Mouse (Mus musculus): Measurements from ENCODE around the gene Six5.
A peak's percentile ranks its signal among the peaks of the same experiment; 100 is the strongest.
"Not testable (repeated sequence)": the region's sequence is repeated elsewhere in the genome, so short reads cannot be mapped to it uniquely, and the experiment has no call there.

The Six5 gene

DNA sequence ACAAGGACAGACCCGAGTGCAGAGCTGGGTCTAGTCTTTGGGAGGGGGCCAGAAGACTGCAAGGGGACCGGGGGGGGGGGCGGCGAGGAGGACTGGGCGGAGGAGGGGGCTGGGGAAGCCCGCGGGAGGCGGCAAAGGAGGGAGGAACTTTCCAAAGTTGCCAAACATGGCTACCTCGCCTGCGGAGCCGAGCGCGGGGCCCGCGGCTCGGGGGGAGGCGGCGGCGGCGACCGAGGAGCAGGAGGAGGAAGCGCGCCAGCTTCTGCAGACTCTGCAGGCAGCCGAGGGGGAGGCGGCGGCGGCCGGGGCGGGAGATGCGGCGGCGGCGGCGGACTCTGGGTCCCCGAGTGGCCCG is at the start of gene Six5:
Gene Six5 (plus strand): TSS at position 124 of the 355 bp plus-strand sequence.
- no peak for DNase-seq (ENCODE audit: low spot score)

DNA sequence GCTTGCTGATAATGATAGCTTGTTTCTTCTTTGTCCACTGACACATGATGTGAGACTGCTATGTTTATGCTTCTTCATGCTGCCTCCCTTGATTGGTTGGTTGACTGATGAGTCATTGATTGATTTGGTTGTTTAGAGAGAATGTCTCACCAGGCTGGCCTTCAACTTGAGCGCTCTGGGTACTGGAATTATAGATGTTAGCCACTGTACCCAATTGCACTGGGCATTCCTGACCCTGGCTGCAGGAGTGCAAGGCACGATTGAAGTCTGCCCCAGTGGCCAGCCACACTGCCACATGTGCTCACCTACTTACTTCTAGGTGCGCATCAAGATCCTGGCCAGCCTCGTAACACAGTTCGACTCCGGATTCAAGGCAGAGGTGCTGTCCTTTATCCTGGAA is 49.8 kb upstream of the Six5 start:
- no peak for DNase-seq (ENCODE audit: low spot score)

DNA sequence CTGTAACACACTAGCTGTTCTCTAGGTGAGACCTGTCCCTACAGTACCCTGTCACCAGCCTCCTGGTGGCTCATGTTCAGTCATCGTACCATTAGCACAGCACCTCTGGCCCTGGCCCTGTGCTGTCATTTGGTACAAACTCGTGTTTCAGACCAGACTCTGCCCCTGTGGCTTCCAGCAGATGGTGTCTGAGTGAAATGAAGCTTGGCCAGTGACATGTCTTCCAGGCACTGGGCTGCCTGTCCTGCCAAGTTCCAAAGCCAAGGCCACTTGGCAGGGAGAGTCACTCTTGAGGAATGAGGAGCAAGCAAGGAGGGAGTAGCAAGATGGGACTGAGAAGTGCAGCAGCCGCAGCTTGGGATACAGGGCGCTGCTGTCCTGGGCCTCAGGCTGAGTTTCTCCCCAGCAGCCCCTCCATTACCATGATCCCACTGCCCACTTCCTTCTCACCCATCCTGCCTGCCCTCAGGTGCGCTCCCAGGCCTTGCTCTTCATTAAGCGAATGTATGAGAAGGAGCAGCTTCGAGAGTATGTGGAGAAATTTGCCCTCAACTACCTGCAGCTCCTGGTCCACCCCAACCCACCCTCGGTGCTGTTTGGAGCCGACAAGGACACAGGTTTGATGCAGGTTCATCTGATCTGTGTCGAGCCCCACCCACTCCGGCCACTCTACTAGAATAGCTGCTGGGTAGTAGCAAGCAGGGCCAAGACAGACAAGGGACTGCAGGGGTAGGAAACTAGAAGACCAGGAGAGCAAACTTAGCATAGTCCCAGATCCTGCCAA is 47.9 kb upstream of the Six5 start:
- DNase-seq (ENCODE audit: low spot score) = no peak

DNA sequence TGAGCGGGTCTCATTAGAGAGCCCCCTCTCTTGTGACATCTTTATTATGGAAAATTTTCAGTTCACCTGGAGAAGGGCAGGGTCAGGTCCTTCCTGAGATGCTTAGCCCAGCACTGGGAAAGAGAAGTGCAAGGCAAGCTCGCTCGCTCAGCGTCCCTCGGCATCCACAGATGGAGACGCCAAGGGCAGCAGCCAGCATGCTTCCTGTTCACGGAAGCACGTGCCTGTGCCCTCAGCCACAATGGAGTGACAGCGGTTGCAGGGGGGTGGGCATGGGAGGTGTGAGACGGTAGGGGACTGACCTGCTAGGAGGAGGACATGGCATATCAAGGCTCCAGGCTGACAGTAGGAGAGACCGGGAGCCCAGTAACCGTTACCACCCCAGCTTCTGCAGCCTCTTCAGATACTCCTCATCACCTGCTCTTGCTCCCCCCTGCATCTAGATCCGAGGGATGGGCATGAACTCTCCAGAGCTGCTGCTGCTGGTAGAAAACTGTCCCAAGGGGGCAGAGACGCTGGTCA is 46.3 kb upstream of the Six5 start:
- no peak for DNase-seq (ENCODE audit: low spot score)

DNA sequence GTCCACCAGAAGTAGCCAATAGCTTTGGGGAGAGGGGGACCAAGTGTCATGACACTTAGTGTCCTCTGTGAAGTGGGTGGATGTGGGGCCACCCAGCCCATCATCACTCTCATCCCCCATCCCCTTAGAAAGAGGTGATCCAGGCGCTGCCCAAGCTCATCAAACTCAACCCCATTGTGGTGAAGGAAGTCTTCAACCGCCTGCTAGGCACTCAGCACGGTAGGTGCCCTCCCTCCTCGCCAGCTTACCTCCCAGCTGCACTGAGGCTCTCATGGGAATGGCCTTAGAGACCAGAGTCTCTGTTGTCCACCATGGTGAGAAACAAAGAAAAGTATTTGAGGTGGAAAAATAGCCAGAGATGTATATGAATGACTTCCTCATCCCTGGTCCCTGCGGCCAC is 45.1 kb upstream of the Six5 start:
- no peak for DNase-seq (ENCODE audit: low spot score)

DNA sequence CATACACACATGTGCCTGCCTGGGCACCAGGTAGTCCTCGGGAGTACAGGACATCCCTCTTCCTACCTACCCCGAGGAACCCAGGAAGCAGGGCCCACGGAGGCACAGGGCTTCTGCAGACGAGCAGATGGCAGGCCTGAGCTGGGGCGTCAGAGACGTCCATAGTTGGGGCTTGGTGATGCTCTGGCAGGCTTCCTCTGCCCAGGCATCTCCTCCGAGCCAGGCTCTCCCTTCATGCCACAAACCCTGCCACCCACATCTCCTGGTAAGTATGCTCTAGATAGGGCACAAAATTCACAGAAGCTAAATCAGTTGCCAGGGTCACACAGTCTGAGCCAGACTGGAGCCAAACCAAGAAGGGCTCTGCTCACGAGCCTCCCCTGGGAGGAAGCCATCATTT is 44.2 kb upstream of the Six5 start:
- no peak for DNase-seq (ENCODE audit: low spot score)

- DNase-seq (ENCODE audit: low spot score) = no peak
These were observed 43.2 kb upstream of the Six5 start for GRCm38 (mm10) chr7:19051161-19051560.

DNA sequence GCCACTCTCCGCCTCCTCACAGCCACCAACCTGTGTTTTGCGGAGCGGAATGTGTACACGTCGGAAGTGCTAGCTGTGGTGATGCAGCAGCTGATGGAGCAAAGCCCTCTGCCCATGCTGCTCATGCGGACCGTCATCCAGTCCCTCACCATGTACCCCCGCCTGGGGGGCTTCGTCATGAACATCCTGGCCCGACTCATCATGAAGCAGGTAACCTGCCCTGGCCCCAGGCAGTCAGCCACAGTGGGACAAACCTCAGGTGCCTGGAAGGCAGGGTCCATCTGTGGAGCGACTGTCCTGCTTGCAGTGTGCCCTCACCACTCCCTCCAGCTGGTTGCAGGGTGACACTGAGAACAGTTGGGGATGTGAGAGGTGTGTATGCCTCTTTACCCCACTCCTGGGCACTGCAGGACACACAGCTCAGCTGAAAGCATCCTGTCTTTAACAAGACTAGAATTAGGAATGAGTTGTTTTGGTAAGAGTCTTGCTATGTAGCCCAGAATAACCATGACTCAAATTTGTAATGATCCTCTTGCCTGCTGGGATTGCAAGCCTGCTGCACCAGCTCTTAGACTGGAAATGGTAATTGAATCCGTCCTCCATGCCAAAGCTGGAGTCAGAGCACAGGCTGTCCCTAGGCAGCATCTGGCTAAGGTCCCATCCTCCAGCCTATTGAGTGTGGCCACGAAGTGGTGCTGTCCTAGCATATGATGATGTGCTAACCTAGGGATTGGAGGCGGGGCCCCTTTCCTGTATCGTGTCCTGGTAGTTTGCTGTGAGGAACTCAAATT is 41.9 kb upstream of the Six5 start:
- no peak for DNase-seq (ENCODE audit: low spot score)

GRCm38 (mm10) chr7:19053136-19053532 is 41.3 kb upstream of the Six5 start:
- no peak for DNase-seq (ENCODE audit: low spot score)

GRCm38 (mm10) chr7:19054047-19054776 is 40.2 kb upstream of the Six5 start, which contains the start of gene Rsph6a:
TSS of gene Rsph6a (plus strand) at chr7:19054690.
- no peak for DNase-seq (ENCODE audit: low spot score)

GRCm38 (mm10) chr7:19054777-19055076 is 39.7 kb upstream of the Six5 start:
- DNase-seq (ENCODE audit: low spot score) = no peak

- DNase-seq (ENCODE audit: low spot score) = no peak
These were observed 39.3 kb upstream of the Six5 start for GRCm38 (mm10) chr7:19055108-19055507.

GRCm38 (mm10) chr7:19057405-19057804 is 37.0 kb upstream of the Six5 start:
- no peak for DNase-seq (ENCODE audit: low spot score)

DNA sequence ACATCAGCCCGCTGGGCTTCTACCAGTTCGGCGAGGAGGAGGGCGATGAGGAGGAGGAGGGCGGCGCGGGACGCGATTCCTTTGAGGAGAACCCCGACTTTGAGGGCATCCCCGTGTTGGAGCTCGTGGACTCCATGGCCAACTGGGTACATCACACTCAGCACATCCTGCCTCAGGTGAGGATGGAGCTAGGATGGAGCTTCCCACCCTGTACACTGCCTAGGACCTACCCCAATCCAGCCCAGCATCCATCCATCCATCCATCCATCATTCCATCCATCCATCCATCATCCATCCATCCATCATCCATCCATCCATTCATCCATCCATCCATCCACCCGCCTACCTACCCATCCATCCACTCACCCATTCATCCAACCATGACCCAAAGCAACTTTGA is 28.5 kb upstream of the Six5 start:
- DNase-seq (ENCODE audit: low spot score) = no peak

DNA sequence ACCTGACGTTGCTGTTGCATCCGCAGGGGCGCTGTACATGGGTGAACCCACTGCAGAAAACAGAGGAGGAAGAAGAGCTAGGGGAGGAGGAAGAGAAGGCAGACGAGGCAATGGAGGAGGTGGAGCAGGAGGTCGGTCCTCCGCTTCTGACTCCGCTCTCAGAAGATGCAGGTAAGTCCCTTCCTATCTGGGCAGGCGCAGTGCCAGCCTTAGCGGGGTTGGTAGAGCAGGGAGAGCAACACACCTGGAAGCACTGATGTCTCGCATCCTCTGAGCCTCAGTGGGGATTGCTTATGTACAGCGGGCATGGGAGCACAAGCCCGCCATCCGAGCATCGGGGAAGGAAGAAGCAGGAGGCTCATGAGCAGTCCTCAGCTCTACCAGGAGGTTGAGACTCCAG is 27.3 kb upstream of the Six5 start:
- no peak for DNase-seq (ENCODE audit: low spot score)

- no peak for DNase-seq (ENCODE audit: low spot score)
These were observed 26.5 kb upstream of the Six5 start for GRCm38 (mm10) chr7:19067935-19068334.

GRCm38 (mm10) chr7:19068707-19069106 is 25.7 kb upstream of the Six5 start:
- peak; percentile 51 for DNase-seq (ENCODE audit: low spot score)

DNA sequence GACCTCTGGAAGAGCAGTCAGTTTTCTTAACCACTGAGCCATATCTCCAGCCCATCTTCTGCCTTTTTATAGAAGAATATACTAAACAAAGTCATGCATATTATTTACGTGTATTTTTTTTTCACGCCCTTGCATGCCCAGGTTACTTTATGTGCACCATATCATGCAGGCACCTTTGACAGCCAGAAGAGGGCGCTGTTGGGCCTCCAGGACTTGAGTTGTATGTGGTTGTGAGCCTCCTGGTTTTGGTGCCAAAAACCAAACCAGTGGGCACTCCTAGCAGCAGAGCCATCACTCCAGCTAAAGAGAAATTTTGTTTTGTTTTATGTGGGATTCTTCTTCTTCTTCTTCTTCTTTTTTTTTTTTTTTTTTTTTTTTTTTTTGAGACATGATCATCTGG is 24.9 kb upstream of the Six5 start:
- no peak for DNase-seq (ENCODE audit: low spot score)

DNA sequence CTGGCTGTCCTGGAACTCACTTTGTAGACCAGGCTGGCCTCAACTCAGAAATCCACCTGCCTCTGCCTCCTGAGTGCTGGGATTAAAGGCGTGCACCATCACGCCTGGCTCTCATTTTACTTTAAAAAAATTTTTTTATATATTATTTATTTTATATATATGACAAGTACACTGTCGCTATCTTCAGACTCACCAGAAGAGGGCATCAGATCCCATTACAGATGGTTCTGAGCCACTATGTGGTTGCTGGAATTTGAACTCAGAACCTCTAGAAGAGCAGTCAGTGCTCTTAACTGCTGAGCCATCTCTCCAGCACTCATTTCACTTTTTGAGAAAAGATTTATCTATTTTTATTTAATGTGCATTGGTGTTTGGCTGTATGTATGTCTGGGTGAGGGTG is 23.4 kb upstream of the Six5 start:
- DNase-seq (ENCODE audit: low spot score) = not testable (repeated sequence)

DNA sequence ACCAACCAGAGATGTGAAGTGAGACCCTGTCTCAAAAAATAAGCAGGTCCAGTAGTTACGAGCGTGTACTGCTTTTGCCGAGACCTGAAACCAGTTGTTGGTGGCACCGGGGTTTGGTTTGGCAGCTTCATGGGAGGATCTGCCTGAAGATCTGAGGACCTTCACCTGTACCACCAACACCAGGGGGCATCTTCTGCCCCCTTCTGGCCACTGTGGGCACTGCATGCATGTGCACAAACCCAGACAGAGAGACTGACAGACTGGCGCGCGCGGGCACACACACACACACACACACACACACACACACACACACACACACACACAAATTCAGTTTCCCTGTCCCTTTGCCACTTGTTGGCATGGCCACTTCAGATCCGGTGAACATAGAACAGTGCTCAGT is 20.9 kb upstream of the Six5 start:
- DNase-seq (ENCODE audit: low spot score) = no peak

- DNase-seq (ENCODE audit: low spot score) = no peak
These were observed 19.9 kb upstream of the Six5 start for GRCm38 (mm10) chr7:19074494-19074893.

DNA sequence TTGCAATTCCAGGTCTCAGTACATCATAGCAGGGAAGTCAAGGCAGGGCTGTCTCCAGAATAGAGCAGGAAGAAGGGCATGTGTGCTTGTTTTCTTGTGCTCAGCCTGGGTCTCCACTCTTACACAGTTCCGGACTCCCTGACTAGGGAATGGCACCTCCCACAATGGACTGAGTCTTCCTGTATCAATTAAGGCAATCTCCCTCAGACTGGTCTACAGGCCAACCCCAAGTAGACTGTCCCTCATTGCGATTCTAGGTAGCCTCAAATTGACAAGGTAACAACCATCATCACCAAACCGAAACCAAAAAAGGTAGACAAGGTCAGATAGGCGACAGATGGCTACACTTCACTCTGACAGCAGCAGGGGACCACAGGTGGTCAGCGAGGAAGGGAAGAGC is 19.2 kb upstream of the Six5 start:
- no peak for DNase-seq (ENCODE audit: low spot score)

Measured in ovary, postnatal 10 days (tissue).